9 mouse cellular contexts compared by ENCODE assay signal in genomic region chr11:98968716-98969495, GRCm38 (mm10). TPM values are rescaled to one million over a fixed set of nuclear protein-coding genes. Genes with fewer than 3 reads are reported as not detected.
A peak's percentile ranks its signal among the peaks of the same experiment; 100 is the strongest.
DNase-seq lines count a peak whose midpoint lies in the region; ATAC-seq and TF ChIP-seq lines count a peak whose summit lies in the region.
"Had no signal": no experiment of that assay in that cellular context is flagged by ENCODE, and none has a peak within 500 bp of the region (broad histone marks: within the 10 kb centered on the region; RNA-seq: fewer than 3 reads in every experiment).

No protein-coding gene starts in this region.

- H3K36me3 ChIP-seq in E14TG2a.4 (ENCODE audit: insufficient read depth, low read length) = peaks cover 86% of the 10 kb centered on the region
- H3K36me3 ChIP-seq in forebrain, embryonic 10.5 days (replicated peaks) = peaks cover 63% of the 10 kb centered on the region
- peaks cover 47% of the 10 kb centered on the region for H3K36me3 ChIP-seq in neural tube, embryonic 12.5 days

- 8% methylated on average over 20 of the region's 20 CpGs for WGBS in forebrain, embryonic 10.5 days
- 2% methylated on average over 20 of the region's 20 CpGs for WGBS in neural tube, embryonic 12.5 days

- peak overlapping the region; percentile 84 for H3K9ac ChIP-seq in neural tube, embryonic 12.5 days

- peak overlapping the region; percentile 90 for H3K4me3 ChIP-seq in E14TG2a.4 (replicated peaks; ENCODE audit: low read length)
- peak overlapping the region; percentile 41 for H3K4me3 ChIP-seq in forebrain, embryonic 10.5 days
- peak overlapping the region; percentile 22; the same call in 1 of the 2 replicates for H3K4me3 ChIP-seq in neural tube, embryonic 12.5 days
- H3K4me3 ChIP-seq: megakaryocyte, embryonic 14.5 days had no signal

- no peaks in the 10 kb centered on the region for H3K27me3 ChIP-seq in E14TG2a.4 (ENCODE audit: insufficient read depth, low read length)
- H3K27me3 ChIP-seq in forebrain, embryonic 10.5 days (ENCODE audit: poor library complexity, severe bottlenecking) = peaks cover 34% of the 10 kb centered on the region
- no peaks in the 10 kb centered on the region for H3K27me3 ChIP-seq in neural tube, embryonic 12.5 days (replicated peaks)

- peak; percentile 94 for DNase-seq in heart, adult 11 months
- DNase-seq in heart, postnatal 36 days = no peak
- peak; percentile 73 for DNase-seq in forebrain, embryonic 10.5 days (ENCODE audit: extremely low spot score, low spot score)
- peak; percentile 45 for DNase-seq in kidney, postnatal 10 days
- DNase-seq in frontal cortex, postnatal 36 days (ENCODE audit: low spot score in 2 of 2) = no peak
- DNase-seq in left cerebral cortex, adult 11 months (ENCODE audit: low spot score) = no peak

- H3K27ac ChIP-seq in forebrain, embryonic 10.5 days = peak overlapping the region; percentile 84
- peak overlapping the region; percentile 97 for H3K27ac ChIP-seq in neural tube, embryonic 12.5 days

- intact Hi-C loops in heart, postnatal 36 days (cut with DNase I) = no loop called here

- peak overlapping the region; percentile 96 for H3K4me2 ChIP-seq in neural tube, embryonic 12.5 days (replicated peaks)

- no peaks in the 10 kb centered on the region for H3K9me3 ChIP-seq in E14TG2a.4 (ENCODE audit: low read length)
- H3K9me3 ChIP-seq in forebrain, embryonic 10.5 days = no peaks in the 10 kb centered on the region
- no peaks in the 10 kb centered on the region for H3K9me3 ChIP-seq in neural tube, embryonic 12.5 days
- H3K9me3 ChIP-seq: megakaryocyte, embryonic 14.5 days had no signal

- peak; percentile 63 for ATAC-seq in neural tube, embryonic 12.5 days (ENCODE audit: low FRiP score, low read depth)

- TF ChIP-seq CTCF in E14TG2a.4 (conservative IDR thresholded peaks at IDR 0.05; ENCODE audit: low read length) = no peak

- H3K4me1 ChIP-seq in E14TG2a.4 (replicated peaks; ENCODE audit: low read depth, low read length) = peaks cover 96% of the 10 kb centered on the region
- peaks cover 77% of the 10 kb centered on the region for H3K4me1 ChIP-seq in forebrain, embryonic 10.5 days
- H3K4me1 ChIP-seq in neural tube, embryonic 12.5 days = peaks cover 81% of the 10 kb centered on the region

RNA-seq across cellular contexts. Expression of gene Gjd3, which starts 13.9 kb away (rescaled TPM):
- total RNA-seq in heart, postnatal 36 days (2021) = under 1 TPM; 0.33 to 0.36 TPM
- polyA plus RNA-seq in forebrain, embryonic 10.5 days (2016; fragmentation: Nextera tagmentation; extraction: Ambion mirVana) = 0.20 and 0.24 TPM in 2 replicates
- polyA plus RNA-seq in neural tube, embryonic 12.5 days (2016; fragmentation: Nextera tagmentation; extraction: Ambion mirVana) = 1.8 and 2.0 TPM in 2 replicates

RNA-seq across cellular contexts. Expression of gene Rara, which starts 41.3 kb away (rescaled TPM):
- total RNA-seq in heart, postnatal 36 days (2021) = 10 to 100 TPM; 10.5 to 13.6 TPM
- polyA plus RNA-seq in forebrain, embryonic 10.5 days (2016; fragmentation: Nextera tagmentation; extraction: Ambion mirVana) = 16.9 and 19.3 TPM in 2 replicates
- 51.1 and 52.5 TPM in 2 replicates for polyA plus RNA-seq in neural tube, embryonic 12.5 days (2016; fragmentation: Nextera tagmentation; extraction: Ambion mirVana)

RNA-seq across cellular contexts. Expression of gene Top2a, which starts 55.1 kb away (rescaled TPM):
- total RNA-seq in heart, postnatal 36 days (2021) = 1 to 10 TPM; 3.9 to 4.6 TPM
- 366 and 373 TPM in 2 replicates for polyA plus RNA-seq in forebrain, embryonic 10.5 days (2016; fragmentation: Nextera tagmentation; extraction: Ambion mirVana)
- polyA plus RNA-seq in neural tube, embryonic 12.5 days (2016; fragmentation: Nextera tagmentation; extraction: Ambion mirVana) = 190 and 194 TPM in 2 replicates

Comparison
In these comparisons a context has a peak if more than half of its experiments do, and no peak if none do; other contexts are left out.
1. DNase-seq: peak in heart, adult 11 months (single experiment), forebrain, embryonic 10.5 days (single experiment) and kidney, postnatal 10 days (single experiment); none in heart, postnatal 36 days (0 of 2), frontal cortex, postnatal 36 days (0 of 2) and left cerebral cortex, adult 11 months (single experiment).
2. H3K4me3 ChIP-seq: peak in every context shown above with its lines; median percentile 90 in E14TG2a.4; 41 in forebrain, embryonic 10.5 days; 22 in neural tube, embryonic 12.5 days.